Mouse (Mus musculus): ENCODE data around the gene 9530068E07Rik.

Gene 9530068E07Rik

DNA sequence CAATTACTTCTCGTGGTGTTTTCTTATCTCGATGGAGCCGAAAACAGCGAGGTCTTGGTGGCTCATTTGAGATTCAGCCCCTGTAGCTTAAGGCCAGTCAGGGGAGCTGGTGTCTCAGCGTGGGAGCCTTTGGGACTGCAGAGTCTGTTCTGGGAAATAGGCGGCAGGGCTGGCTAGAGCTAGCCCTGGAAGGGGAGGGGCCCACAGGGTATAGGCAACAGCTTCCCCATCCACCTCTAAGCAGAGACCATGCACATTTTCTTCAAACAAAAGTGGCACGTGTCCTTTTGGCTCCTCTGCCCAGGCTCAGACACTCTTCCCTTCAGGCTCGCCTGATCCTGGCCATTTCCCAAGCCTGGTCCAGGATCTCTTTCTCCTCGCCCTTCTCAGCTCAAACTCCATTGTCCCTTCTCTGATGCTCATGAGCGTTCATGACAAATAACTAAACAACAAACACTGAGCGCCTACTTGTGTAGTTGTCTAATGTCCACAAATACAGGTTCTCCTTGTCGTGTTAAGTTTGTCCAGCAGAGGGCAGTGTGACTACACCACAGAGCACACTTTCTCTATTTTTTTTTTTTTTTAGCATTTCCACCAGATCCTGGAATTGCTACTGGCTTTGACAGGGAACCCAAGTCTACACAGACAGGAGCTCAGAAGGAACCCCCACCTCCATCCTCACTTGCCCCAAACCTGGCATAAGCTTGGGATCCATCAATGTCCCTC, 25.0 kb downstream of the 9530068E07Rik start:
- 27% methylated on average over 12 of the region's 12 CpGs for WGBS

DNA sequence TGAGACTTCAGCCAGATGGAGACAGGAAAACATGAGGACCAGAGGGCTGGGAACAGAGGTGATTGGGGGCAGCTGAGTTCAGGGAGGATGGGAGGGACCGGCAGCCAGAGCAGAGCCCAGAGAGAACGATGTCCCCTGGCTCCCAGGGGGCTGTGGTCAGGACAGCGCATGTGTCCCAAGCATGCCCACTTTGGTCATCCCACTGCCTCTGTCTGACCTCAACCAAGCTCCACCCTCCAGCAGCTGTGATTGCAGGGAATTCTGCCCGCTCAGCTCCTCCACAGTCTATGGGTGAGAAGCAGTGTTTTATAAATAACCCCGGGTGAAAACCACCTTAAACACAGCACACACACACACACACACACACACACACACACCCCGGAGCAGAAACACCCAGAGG, 33.2 kb downstream of the 9530068E07Rik start:
- WGBS, result 63% methylated on average over 6 of the region's 6 CpGs

DNA sequence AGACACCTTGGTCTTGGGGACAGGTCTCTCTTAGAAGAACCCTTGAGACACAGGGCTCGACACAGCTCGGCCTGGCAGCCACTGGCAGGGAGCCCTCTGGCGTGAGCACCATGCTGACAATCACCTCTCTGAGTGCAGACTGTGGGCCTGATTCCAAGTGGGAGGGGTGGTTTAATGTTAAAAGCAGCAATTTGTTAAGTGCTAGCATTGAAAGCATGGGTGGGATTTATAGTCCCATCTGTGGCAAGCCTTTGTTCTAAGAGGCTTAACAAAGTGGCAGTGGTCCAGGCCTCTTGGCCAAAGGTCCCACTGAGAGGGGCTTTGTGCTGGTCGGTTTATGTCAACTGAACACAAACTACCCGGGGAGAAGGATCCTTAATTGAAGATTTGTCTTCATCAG, 35.4 kb downstream of the 9530068E07Rik start:
- WGBS, result 47% methylated on average over 5 of the region's 5 CpGs

DNA sequence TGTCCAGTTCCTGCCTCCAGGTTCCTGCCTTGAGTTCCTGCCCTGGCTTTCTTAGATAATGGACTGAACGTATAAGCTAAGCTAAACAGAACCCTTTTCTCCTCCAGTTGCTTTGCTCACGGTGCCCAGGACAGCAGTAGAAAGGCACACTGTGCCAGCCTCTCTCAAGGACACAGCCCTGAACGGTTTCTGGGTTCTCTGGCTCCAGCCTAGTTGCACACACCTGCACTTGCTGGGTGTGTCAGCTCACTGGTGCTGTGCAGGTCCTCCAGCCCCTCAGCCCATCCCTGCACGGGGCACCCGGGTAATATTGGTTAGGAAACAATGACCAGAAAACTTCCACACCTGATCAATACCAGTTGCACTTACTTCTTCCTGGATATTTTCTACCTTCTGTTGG, 35.9 kb downstream of the 9530068E07Rik start:
- WGBS, result 82% methylated on average over 5 of the region's 5 CpGs

DNA sequence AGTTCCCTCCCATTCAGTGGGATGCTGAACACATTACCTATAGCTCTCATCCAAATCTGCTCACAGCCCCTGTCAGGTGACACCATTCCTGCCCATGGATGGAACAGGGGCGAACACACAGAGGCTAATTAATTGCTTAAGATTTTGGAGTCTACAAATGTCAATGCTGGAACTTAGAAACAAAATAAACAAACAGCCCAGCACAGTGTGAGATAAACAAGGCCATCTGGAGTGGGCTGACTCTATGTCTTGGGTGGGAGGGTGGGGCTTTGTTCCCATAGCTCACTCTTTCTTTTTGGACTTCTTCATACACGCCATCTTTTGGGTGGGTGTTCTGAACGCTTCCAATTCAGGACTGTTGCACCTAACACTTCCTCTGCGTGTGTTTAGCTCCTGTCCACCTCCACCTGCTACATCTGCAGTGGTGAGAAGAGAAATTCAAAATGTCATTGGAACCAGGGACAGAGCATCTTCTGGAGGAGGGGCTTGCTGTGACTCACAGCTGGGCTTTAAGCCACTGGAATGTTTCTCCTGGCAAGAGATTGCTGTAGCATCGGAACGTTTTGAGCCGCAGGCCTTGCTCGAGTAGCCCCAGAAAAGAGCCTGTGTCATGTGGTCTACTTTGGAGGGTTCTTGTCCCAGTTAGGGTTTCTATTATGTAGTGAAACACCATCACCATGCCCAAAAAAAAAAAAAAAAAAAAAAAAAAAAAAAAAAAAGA, 37.0 kb downstream of the 9530068E07Rik start:
- 42% methylated on average over 8 of the region's 8 CpGs for WGBS

DNA sequence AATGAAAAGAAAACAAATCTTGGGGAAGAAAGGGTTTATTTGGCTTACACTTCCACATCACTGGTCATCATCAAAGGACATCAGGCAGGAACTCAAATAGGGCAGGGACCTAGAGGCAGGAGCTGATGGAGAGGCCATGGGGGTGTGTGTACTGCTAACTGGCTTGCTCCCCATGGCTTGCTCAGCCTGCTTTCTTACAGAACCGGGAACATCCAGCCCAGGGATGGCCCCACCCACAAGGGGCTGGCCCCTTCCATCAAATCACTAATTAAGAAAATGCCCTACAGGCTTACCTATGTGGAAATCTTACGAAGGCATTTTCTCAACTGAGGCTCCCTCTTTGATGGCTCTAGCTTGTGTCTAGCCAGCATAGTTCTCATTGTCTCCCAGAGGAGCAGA, 37.6 kb downstream of the 9530068E07Rik start:
- 61% methylated on average over 2 of the region's 2 CpGs for WGBS

DNA sequence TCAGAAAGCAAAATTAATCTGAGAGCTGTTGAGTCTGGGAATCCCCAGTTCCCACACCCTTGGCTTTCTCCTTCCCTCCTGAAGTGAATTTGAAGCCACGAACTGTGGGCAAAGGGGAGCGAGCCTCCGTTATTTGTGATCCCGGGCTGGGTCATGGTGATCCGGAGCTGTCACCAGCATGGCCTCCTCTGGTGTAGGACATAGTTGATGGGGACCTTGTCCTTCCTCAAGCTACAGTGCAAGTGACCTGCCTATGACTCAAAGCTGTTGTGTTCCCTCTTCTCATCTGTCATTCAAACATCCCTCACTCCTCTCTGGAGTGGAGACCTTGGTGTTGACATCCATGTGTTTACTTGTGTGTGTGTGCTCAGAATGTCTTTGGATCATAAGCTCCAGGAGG, 39.2 kb downstream of the 9530068E07Rik start:
- 92% methylated on average over 5 of the region's 5 CpGs for WGBS

DNA sequence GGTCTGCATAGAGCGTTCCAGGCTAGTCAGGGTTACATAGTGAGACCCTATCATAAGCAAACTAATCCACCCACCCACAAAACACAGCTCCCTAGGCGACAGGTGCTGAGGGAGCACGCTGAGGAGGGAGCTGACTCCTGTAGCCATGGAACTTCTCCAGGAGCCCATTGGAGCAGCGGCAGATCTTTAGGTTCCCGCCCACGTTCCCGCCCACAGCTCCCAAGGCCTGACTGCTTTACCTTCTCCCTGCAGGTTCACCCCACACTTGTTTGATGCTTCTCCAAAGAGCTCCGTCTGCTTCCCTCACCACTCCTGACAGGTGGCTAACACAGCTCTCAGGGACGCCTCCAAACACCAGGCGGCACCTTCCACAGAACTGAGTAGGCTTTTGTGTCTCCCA, 40.9 kb downstream of the 9530068E07Rik start:
- 25% methylated on average over 10 of the region's 10 CpGs for WGBS

DNA sequence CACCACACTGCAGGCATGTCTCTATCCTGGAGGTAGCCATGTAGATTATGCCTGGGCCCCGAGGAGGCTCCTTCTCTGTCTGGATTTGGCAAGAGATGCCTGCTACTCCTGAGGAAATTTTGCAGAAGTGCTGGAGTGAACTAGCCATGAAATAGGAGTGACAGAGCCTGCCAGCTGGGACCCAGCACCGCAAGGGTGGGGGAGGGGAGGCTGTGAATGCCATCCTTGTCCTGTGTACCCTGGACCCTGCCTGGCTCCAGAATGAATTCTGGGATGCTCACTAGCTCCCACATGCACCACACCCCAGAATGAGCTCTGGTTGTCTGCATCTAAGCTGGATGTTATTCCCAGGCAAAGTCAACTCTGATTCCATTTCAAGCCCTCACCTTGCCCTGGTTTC, 44.9 kb downstream of the 9530068E07Rik start:
- 46% methylated on average over 2 of the region's 2 CpGs for WGBS

DNA sequence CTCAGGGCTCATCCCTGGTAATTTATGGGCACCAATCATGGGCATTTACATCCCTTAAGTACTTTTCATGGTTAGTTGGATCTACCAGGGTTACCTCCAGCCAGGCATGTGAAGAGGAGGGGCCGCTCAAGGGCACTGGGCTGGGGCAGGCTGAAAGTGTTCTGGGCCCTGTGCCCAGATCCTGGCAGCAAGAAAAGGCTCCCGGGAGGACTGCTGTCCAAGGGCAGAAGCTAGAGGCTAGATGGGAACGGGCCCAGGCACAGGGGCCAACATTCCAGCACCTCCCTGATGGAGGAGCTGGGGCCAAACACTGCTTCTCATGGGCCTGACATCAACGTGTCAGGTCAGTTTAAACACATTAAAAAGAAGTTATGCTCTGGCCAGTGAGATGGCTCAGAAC, 51.0 kb downstream of the 9530068E07Rik start:
- 48% methylated on average over 4 of the region's 4 CpGs for WGBS

DNA sequence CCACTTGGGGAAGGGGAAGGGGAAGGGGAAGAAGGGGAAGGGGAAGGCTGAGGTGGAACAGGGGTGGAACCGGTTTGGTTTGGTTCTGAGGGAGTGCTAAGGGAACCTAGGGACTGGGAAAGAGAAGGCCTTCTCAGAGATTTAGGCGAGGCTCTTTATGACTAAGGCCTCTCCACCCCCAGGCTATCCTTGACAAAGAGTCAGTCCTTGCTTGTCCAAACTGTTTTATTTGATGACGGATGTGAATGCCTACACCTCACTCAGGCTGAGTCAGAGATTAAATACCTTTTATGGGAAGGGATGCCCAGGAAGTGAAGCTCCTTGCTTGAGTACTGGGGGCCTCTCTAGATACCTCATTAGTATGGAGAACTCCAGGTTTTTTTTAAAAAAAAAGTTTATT, 52.8 kb downstream of the 9530068E07Rik start:
- 62% methylated on average over 3 of the region's 3 CpGs for WGBS

DNA sequence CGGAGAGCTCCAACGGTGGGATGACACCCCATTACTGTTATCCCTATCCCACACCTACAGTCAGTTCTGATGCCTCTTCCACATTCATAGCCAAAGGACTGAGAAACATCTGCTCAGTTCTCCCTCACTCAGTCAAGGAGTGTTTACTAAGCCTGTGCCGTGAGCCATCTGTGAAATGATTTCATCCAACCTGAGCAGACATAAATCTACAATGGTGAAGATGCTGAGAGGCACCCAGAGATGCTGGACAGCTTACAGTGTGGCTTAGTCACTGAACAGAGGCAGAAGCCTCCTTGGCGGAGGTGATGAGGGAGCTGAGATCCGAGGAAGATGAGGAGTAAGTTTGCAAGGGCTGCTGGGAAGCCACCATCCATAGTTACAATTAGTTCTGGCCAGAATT, 62.1 kb downstream of the 9530068E07Rik start:
- WGBS, result 70% methylated on average over 5 of the region's 5 CpGs

Data from cerebral cortex, adult 2 months (tissue).